Mouse (Mus musculus) brain, embryonic 14.5 days (tissue): ENCODE measurements around the gene Olfr549. TPM values are rescaled to one million over a fixed set of nuclear protein-coding genes. Genes with fewer than 3 reads are reported as not detected.
A peak's percentile ranks its signal among the peaks of the same experiment; 100 is the strongest.

Source experiments
- DNase-seq: peaks from one replicate; pipeline ENCODE4 v3.0.0-alpha.2; 2011; ENCODE audit warnings: low read depth
- CTCF ChIP-seq: fragments of 200-500 bp; IDR thresholded peaks from 2 replicates; pipeline ENCODE4 v1.5.1; 2012; ENCODE audit warnings: inconsistent platforms, mild to moderate bottlenecking, moderate library complexity, borderline replicate concordance; ENCODE audit not compliant: insufficient read depth, insufficient read length; ENCODE audit errors: extremely low read depth
- POLR2A ChIP-seq: fragments of 200-500 bp; IDR thresholded peaks from 2 replicates; pipeline ENCODE4 v1.6.1; 2012; ENCODE audit warnings: mild to moderate bottlenecking, inconsistent platforms, borderline replicate concordance; ENCODE audit not compliant: poor library complexity, insufficient read depth, insufficient read length, severe bottlenecking; ENCODE audit errors: extremely low read depth
- polyA plus RNA-seq: library from polyadenylated mRNA; depleted of rRNA; stranded (reverse); fragments of >200 nt; gene quantifications from 2 replicates; pipeline ENCODE4 v1.2.3, GENCODE M21; 2012; rRNA removed

The Olfr549 gene
- not detected in 2 replicates for polyA plus RNA-seq

DNA sequence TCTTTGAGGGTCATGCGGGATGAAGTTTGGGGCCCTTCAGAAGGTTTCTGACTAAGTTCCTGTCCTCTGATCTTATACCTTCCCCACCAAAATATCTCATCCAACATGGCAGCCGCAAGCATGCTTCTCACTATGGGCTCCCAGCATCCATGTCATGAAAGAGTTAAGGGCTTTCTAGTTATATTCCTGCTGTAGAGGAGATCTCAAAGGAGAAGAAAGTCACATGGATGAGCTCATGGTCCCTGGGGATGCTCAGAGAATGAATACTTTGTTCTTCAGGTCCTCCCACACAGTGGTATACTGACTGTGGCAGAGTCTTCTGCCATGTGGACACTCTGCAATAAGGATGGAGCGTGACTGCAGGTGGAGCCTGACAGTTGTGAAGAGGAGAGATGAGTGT is at the start of gene Olfr549:
TSS of gene Olfr549 (plus strand) at position 301 of the 400 bp plus-strand sequence.
- TF ChIP-seq POLR2A = no peak
- TF ChIP-seq CTCF = no peak
- no peak for DNase-seq

- TF ChIP-seq POLR2A (no peak), CTCF (no peak)
- no peak for DNase-seq
These were observed 47.7 kb upstream of the Olfr549 start for GRCm38 (mm10) chr7:102501986-102502385.

GRCm38 (mm10) chr7:102506848-102507247 is 42.8 kb upstream of the Olfr549 start:
- TF ChIP-seq CTCF (peak; percentile 92), POLR2A (no peak)
- DNase-seq = peak; percentile 79

DNA sequence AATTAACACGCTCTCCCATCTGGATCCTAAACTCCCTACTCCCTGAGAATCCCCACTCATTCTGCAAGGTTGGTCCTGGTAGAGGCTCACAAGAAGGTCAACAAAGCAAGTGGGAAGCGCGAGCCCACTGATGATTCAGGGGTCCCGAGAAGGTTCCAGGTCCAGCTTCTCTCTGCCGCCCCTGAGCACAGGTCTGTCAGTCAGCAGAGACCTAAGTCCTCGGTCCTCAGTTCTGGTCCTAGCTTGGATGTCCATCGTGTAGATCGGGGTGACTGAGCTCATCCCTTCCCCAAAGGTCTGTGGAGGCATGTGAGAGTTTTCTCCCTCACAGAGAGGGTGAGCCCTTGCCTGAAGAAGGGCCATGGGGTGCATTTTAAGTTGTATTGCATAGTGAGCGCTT is 41.6 kb upstream of the Olfr549 start:
- DNase-seq = no peak
- TF ChIP-seq POLR2A (no peak), CTCF (no peak)

DNA sequence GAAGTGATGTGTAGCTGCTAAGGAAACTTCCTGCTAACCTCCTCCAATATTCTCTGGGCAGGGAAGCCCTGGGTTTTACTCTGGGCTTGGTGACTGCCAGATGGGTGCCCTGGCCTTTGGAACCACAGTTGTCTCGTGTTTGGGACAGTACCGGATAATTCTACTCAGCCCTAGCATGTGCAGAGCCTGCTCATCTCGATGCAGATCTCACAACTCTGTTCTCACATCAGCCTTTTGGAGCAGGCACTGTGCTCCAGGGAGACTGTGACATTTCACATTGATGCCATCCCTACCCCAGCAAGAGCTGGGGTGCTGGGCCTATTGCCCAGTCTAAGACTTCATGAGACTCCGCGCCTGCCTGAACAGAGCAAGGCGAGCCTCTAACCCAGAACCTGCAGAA is 41.0 kb upstream of the Olfr549 start:
- no peak for DNase-seq

GRCm38 (mm10) chr7:102509726-102510125 is 39.9 kb upstream of the Olfr549 start:
- TF ChIP-seq POLR2A = no peak
- no peak for TF ChIP-seq CTCF
- no peak for DNase-seq

More for the DNA sequence above, 41.0 kb upstream of the Olfr549 start:
- TF ChIP-seq CTCF = no peak
- TF ChIP-seq POLR2A = no peak

DNA sequence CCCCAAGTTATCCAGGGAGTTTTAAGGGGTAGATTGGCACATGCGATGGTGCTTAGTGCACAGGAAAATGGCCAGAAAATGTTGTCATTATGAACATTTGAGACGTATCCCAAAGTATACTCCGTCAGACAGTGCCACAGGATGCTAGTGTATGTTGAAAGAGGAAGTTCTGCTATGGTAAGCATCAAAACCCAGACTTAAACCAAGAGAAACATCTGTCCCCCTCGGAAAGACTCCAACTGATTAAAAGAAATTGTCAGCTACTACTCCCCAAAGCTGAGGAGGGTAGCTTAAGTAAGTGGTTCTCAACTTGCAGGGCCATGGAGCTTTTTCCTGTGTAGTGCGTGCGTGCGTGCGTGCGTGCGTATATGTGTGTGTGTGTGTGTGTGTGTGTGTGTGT is 37.7 kb upstream of the Olfr549 start:
- TF ChIP-seq CTCF = no peak
- TF ChIP-seq POLR2A = no peak
- DNase-seq = no peak

DNA sequence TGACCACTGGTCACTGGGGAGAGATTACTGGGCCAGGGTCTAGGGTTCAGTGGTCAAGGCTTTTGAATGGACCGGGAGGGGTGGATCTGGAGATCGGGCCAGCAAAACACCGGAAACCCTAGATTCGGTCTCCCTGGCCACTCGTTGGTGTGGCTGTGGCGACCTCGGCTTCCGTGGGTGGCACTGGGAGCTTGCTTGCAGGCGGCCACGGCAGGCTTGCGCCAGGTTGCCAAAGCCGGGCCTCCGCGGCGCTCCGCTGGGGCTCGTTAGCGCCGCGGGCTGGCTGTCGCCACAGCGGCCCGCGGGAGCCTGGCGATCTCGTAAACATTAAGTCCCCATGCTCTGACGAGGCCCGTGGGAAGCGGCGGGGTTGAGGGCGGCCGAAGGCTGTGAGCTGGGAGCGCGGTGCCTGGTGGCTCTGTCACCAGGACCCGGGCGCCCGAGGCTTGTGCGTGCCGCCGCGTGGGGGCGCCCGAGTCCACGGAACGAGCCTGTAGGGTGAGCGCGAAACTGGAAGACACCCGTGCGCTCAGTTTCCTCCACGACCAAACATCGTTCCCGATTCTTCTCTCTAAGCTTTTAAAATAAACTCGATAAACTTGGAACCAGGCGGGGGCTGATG is 36.7 kb upstream of the Olfr549 start:
- peak; percentile 90 for DNase-seq
- TF ChIP-seq POLR2A (no peak), CTCF (peak; percentile 86)

- TF ChIP-seq POLR2A = no peak
- TF ChIP-seq CTCF = no peak
- DNase-seq = no peak
These were observed 35.5 kb upstream of the Olfr549 start for GRCm38 (mm10) chr7:102514144-102514543.

DNA sequence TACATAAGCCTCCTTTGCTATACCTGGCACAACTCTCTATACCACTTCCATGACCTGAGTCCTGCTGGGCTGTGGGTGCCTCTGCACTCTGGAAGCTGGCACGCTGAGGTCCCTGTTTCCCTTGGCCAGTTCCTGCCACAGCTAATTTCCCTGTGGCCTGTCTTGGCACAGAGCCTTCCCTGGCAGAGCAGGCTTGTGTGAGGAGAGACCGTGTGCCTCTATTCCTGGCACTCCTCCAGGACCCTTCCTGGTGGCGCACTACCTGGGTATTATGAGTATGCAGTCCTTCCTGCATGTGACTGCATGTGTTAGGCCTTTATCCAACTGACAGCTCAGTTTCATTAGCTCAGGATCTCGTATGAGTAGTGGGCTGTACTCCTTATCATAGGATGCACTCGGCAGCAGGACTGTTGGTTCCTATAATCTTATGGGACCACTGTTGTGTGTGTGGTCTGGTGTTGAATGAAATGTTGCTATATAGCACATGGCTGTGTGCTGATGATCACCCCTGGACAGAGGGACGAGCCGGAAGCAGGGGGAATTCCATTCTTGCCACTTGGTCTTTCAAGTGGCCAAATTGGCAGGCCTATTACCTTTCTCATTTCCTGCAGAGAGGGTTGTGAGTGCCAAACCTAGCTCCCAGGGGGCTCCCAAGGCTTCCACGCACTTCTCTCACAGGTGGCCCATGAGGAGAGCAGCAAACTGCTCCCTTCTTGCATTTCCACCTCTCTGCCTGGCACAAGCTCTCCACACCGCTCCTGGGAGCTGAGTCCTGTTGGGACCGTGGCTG is 33.2 kb upstream of the Olfr549 start:
- no peak for TF ChIP-seq POLR2A
- no peak for TF ChIP-seq CTCF
- DNase-seq = peak; percentile 70

DNA sequence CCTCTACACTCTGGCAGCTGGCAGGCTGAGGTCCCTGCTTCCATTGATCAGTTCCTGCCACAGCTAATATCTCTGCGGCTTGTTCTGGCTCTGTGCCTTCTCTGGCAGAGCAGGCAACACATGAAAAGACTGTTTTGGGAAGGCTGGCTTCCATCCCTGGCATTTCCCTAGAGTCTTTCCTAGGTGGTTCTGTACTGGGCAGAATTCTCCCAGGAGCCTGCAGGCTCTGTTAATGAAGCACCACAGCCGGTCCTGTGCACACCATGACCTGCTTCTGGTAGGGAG is 32.7 kb upstream of the Olfr549 start:
- no peak for TF ChIP-seq POLR2A
- no peak for TF ChIP-seq CTCF
- peak; percentile 80 for DNase-seq

GRCm38 (mm10) chr7:102529052-102529451 is 20.6 kb upstream of the Olfr549 start:
- TF ChIP-seq POLR2A (no peak), CTCF (no peak)
- no peak for DNase-seq

DNA sequence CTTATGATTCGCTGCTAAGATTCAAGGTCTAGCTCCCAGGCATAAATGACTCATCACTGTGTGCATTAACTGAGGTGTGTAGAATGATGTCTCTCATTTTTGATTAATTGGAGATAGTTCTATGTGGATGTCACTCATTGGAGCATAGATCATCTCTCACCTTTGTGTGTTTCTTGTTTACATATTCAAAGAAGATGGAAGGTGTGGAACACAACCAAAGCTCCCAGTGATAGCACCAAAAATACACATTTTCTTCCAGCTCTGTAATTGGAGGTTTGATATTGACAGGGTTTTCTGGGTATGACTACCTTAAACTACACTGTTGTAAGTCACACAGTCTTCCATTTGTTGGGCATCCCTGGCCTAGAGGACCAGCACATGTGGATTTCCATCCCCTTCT is 15.2 kb upstream of the Olfr549 start, which contains the start of gene Olfr547:
TSS of gene Olfr547 (plus strand) at position 301 of the 400 bp plus-strand sequence.
- DNase-seq = no peak

More for the DNA sequence above, 15.2 kb upstream of the Olfr549 start, which contains the start of gene Olfr547:
- no peak for TF ChIP-seq POLR2A
- no peak for TF ChIP-seq CTCF
